ENCODE assay signal across 24 mouse cellular contexts in the genomic region with DNA sequence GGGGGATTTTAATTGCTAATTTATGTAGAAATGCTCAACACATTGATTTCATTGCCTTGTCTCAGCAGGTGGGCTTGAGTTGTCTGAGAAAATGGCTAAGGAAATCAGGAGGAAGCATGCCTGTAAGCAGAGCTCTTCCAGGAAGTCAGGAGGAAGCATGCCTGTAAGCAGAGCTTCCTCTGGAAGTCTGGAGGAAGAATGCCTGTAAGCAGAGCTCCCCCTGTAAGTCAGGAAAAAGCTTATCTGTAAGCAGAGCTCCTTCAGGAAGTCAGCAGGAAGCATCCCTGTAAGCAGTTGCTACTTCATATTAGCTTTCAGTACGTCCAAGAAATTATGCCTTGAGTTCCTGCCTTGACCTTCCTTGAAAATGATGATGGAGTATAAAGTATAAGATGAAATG.
"Had no signal": no experiment of that assay in that cellular context is flagged by ENCODE, and none has a peak within 500 bp of the region (broad histone marks: within the 10 kb centered on the region; RNA-seq: fewer than 3 reads in every experiment).

No protein-coding gene starts in this region.

- H3K4me1 ChIP-seq: heart, embryonic 10.5 days; heart, embryonic 12.5 days; hindbrain, embryonic 10.5 days; hindbrain, embryonic 12.5 days; intestine, embryonic 15.5 days; limb, embryonic 10.5 days; limb, embryonic 12.5 days had no signal

- H3K9me3 ChIP-seq: heart, embryonic 10.5 days; heart, embryonic 12.5 days; hindbrain, embryonic 10.5 days; hindbrain, embryonic 12.5 days; intestine, embryonic 15.5 days; limb, embryonic 10.5 days; limb, embryonic 12.5 days had no signal

- DNase-seq: gastrocnemius, adult 2 months; gastrocnemius, postnatal 10 days; gastrocnemius, postnatal 25 days; heart, adult 18-20 months; heart, postnatal 10 days; heart, postnatal 4 days; kidney, adult 18-20 months; kidney, adult 8-10 months; kidney, postnatal 10 days; kidney, postnatal 25 days; kidney, postnatal 4 days had no signal

- H3K4me2 ChIP-seq: heart, embryonic 12.5 days; hindbrain, embryonic 12.5 days; hindbrain, embryonic 14.5 days; intestine, embryonic 15.5 days; limb, embryonic 12.5 days had no signal

- H3K27ac ChIP-seq: gastrocnemius, adult 2 months; heart, embryonic 10.5 days; hindbrain, embryonic 10.5 days; hindbrain, embryonic 12.5 days; hindbrain, embryonic 14.5 days; intestine, embryonic 15.5 days; layer of hippocampus, adult 2 months; left cerebral cortex, adult 2 months; limb, embryonic 10.5 days; limb, embryonic 12.5 days had no signal

- ATAC-seq: hindbrain, embryonic 16.5 days; inflammation-experienced regulatory T-cells, adult 6 months; intestine, embryonic 15.5 days; intestine, postnatal 0 days had no signal

- H3K27me3 ChIP-seq: heart, embryonic 12.5 days; hindbrain, embryonic 12.5 days; intestine, embryonic 15.5 days; limb, embryonic 12.5 days had no signal

- H3K9ac ChIP-seq: heart, embryonic 12.5 days; hindbrain, embryonic 12.5 days; hindbrain, embryonic 14.5 days; intestine, embryonic 15.5 days; limb, embryonic 12.5 days had no signal

- H3K36me3 ChIP-seq: heart, embryonic 10.5 days; heart, embryonic 12.5 days; hindbrain, embryonic 10.5 days; hindbrain, embryonic 12.5 days; intestine, embryonic 15.5 days; limb, embryonic 10.5 days; limb, embryonic 12.5 days had no signal

- H3K4me3 ChIP-seq: gastrocnemius, adult 2 months; heart, embryonic 10.5 days; heart, embryonic 12.5 days; hindbrain, embryonic 10.5 days; hindbrain, embryonic 12.5 days; intestine, embryonic 15.5 days; layer of hippocampus, adult 2 months; left cerebral cortex, adult 2 months; limb, embryonic 10.5 days; limb, embryonic 12.5 days had no signal
